Mouse (Mus musculus): Measurements from ENCODE around the gene Gtf3c6. TPM values are rescaled to one million over a fixed set of nuclear protein-coding genes. Genes with fewer than 3 reads are reported as not detected.
"Not testable (repeated sequence)": the region's sequence is repeated elsewhere in the genome, so short reads cannot be mapped to it uniquely, and the experiment has no call there.

The Gtf3c6 gene
- 92.1 TPM for polyA plus RNA-seq (2021)

DNA sequence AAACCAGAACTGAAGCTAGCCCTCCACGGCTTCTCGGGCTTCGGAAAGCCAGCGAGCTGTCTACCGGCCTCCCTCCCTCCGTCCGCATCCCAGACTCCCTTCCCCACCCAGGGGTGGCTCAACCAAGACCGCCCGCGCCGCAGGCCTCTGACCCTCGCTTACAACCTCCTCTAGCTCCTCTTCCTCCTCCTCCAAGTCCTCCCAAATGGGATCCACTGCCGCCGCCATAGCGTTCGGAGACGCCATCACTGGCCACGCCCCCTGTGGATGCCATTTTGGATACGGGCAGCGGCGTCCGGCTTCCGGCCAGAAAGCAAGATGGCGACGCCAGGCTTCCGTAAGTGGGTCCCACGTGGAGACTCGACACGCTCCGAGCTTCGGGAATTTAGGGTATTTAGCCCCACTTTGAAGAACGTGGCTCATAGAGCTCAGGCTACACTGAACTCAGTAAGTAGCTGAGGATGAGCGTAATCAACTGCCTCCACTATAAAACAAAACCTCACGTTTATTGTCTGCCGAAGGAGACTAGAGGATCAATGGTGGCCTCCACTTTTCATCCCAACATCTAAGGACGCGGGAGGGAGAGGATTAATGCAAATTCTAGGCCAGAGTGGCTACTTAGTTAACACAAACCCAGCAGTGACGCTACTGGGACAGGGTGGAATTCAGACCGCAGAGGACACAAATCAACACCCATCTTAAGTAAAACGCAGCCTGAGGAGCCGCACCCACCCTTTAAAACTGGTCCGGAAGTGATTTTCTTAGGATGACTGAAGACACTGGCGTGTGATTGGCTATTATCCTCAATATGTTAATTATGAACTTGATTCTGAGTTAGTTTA is at the start of gene Gtf3c6:
Gtf3c6 (minus strand) TSS at position 695 of the 842 bp plus-strand sequence.
- ATAC-seq, result peak; percentile 63
- ChIA-PET CTCF (interaction anchor here (0.9 to 2.5 kb wide), 5 partner anchors 43 to 267 kb away, joined by 3 to 18 read pairs (median 5); no protein-coding TSS in a partner anchor), POLR2A (interaction anchor here (1.3 to 1.8 kb wide), 4 partner anchors 10 to 267 kb away, joined by 3 to 10 read pairs (median 4); no protein-coding TSS in a partner anchor)
- no peaks in the 10 kb centered on the region for H3K27me3 ChIP-seq
- in situ Hi-C loops (cut with MboI; ENCODE audit: low pct_unique_long_range_greater_than_20kb), result loop anchor here (5.0 to 25.0 kb wide), 3 partner anchors 90 to 630 kb away; partner anchors contain the start of genes Cdc40 and Wasf1
- no peak for TF ChIP-seq CTCF (IDR thresholded peaks at IDR 0.05)
- peak; percentile 71 for DNase-seq (ENCODE audit: low read depth, low spot score)

DNA sequence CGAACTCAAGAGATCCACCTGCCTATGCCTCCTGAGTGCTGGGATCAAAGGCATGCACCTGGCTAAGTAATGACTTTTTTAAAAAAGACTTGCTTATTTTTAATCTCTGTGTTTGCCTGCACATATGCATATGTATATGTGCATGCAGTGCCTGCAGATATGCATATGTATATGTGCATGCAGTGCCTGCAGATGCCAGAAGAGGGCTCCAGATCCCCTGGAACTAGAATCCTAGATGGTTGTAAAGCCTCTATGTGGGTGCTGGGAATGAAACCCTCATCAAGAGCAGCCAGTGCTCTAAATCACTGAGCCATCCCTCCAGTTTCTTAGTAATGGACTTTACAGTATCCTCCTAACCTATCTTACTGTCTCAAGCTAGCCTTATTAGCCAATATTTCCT is 48.1 kb upstream of the Gtf3c6 start:
- DNase-seq (ENCODE audit: low read depth, low spot score) (no peak), ATAC-seq (no peak)
- ChIA-PET CTCF (no interaction called here), POLR2A (no interaction called here)
- TF ChIP-seq CTCF (IDR thresholded peaks at IDR 0.05), result no peak
- no peaks in the 10 kb centered on the region for H3K27me3 ChIP-seq
- in situ Hi-C loops (cut with MboI; ENCODE audit: low pct_unique_long_range_greater_than_20kb), result loop anchor here (5.0 kb wide), 1 partner anchor 41 kb away; no protein-coding TSS in a partner anchor

DNA sequence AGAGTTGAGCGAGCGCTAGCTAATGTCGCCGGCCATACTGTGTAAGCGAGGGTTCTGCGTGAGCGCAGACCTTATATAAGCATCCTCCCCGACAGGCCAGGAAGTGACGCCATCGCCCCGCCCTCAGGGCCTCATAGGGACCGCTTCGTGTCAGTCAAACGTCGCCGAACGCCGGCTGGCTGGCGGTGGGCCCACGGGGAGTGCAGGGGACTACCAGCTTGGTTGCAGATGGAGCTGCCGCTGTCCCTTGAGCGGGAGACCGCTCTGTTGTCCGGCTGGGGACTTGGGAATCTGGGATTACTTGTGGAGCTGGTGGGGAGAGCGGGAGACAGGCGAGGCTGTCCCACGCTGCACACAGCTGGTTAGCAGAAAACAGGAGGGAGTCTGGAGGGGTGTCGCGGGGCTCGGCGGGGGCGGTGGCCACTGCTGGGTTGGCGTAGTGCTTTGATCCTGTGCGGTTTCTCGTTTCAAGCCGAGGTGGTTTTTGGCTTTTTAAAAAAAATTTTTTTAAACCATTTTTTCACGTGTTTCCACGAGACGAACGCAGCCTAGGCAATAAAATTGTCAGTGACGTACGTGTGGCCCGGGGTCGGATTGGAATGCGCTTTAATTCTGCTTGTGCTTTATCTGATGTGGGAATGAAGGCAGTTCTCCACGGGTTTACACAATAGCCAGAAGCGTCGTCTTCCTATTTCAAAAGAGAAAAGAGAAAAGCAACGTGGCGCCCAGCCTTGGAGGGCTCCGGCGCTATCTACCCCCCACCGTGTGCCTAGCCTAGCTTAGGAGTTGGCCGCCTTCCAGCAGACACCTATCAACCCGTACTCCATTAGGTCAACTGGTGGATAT is 44.5 kb upstream of the Gtf3c6 start, which contains the start of gene Amd1:
Amd1 (minus strand) TSS at position 47 of the 846 bp plus-strand sequence.
- CTCF ChIA-PET, result interaction anchor here (1.1 to 1.8 kb wide), 4 partner anchors 14 to 222 kb away, joined by 3 to 5 read pairs (median 4); no protein-coding TSS in a partner anchor
- POLR2A ChIA-PET, result interaction anchor here (1.0 kb wide), 2 partner anchors 44 to 48 kb away, joined by 3 to 4 read pairs; no protein-coding TSS in a partner anchor
- peak; percentile 84 for ATAC-seq
- in situ Hi-C loops (cut with MboI; ENCODE audit: low pct_unique_long_range_greater_than_20kb), result no loop called here
- no peaks in the 10 kb centered on the region for H3K27me3 ChIP-seq
- no peak for TF ChIP-seq CTCF (IDR thresholded peaks at IDR 0.05)
- peak; percentile 89 for DNase-seq (ENCODE audit: low read depth, low spot score)

DNA sequence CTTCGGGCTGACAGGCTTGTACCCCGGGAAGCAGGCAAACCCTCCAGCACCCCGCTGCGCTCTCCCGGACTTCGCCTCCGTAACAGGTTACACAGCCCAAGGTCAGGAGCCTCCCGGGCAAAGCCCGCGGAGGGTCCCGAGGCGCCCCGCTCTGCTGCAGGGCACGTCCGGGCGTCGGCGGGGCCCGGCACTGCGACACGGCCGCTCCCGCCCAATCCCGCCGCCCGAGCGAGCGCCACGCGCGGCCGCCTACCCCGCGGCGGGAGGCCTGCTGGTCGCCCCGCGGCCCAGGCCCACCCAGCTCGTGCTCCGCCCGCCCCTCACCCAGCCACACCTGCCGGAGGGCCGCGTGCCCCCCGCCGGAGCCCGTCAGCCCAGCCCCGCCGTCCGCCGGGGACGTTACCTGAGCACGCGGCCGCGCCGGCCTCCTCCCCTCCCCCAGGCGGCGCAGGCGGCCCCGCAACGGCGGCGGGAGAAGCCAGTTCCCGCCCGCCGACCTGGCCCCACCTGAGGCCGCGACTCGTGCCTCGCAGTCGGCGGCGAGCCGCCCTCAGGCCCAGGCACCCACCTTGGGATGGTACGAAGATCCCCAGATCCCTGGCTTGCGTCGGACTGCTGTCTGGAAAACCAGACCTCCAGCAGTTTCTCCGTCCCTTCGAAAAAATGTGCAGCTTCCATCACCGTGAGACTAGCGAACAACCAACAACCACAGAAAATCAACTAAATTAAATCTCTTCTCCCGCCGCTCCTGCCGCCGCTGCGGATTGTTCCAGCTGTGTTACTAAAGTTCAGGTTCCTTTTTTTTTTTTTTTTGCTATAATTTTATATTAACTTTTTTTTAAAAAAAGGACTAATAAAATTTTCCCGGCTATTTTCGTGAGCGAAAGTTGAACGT is 43.5 kb upstream of the Gtf3c6 start:
- CTCF ChIA-PET, result interaction anchor here (1.5 to 1.6 kb wide), 2 partner anchors 43 to 72 kb away, joined by 3 to 5 read pairs; partner anchors contain the start of gene Gtf3c6
- ATAC-seq, result peak; percentile 35
- in situ Hi-C loops (cut with MboI; ENCODE audit: low pct_unique_long_range_greater_than_20kb); H3K27me3 ChIP-seq; DNase-seq (ENCODE audit: low read depth, low spot score): not testable (repeated sequence)
- POLR2A ChIA-PET, result interaction anchor here (0.6 to 2.3 kb wide), 3 partner anchors 34 to 49 kb away, joined by 3 to 16 read pairs (median 10); partner anchors contain the start of gene Gtf3c6

GRCm38 (mm10) chr10:40300648-40301171 is 42.8 kb upstream of the Gtf3c6 start:
- H3K27me3 ChIP-seq, result no peaks in the 10 kb centered on the region
- DNase-seq (ENCODE audit: low read depth, low spot score), result peak; percentile 56
- no peak for TF ChIP-seq CTCF (IDR thresholded peaks at IDR 0.05)
- CTCF ChIA-PET, result interaction anchor here (1.5 to 1.6 kb wide), 2 partner anchors 42 to 73 kb away, joined by 3 to 5 read pairs; partner anchors contain the start of gene Gtf3c6
- POLR2A ChIA-PET, result interaction anchor here (0.6 to 2.3 kb wide), 3 partner anchors 33 to 46 kb away, joined by 3 to 16 read pairs (median 10); partner anchors contain the start of gene Gtf3c6
- ATAC-seq, result peak; percentile 81
- in situ Hi-C loops (cut with MboI; ENCODE audit: low pct_unique_long_range_greater_than_20kb), result no loop called here

DNA sequence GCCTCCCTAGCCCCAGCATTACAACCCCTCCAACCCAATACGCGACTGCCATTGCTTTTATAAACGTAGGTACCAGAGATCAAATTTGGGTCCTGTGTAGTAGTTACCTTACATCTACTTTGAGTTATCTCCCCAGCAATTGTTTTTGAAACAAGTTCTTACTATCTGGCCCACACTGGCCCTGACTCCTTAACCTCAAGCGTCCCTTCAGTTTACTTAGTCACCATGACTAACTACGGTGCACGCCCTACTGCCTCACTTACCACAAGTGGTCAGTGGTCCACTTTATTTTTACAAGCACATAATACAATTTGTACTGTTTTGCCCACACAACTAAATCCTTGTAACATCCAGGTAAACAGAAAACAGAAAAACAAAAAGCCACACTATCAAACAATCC is 34.7 kb upstream of the Gtf3c6 start:
- in situ Hi-C loops (cut with MboI; ENCODE audit: low pct_unique_long_range_greater_than_20kb), result no loop called here
- ChIA-PET POLR2A (interaction anchor here (0.6 kb wide), 1 partner anchor 208 kb away, joined by 4 read pairs; no protein-coding TSS in a partner anchor), CTCF (no interaction called here)
- ATAC-seq (no peak), DNase-seq (ENCODE audit: low read depth, low spot score) (no peak)
- no peak for TF ChIP-seq CTCF (IDR thresholded peaks at IDR 0.05)
- H3K27me3 ChIP-seq, result no peaks in the 10 kb centered on the region

GRCm38 (mm10) chr10:40286767-40287166 is 28.9 kb upstream of the Gtf3c6 start:
- ChIA-PET CTCF (no interaction called here), POLR2A (no interaction called here)
- no peak for DNase-seq (ENCODE audit: low read depth, low spot score)
- no peak for TF ChIP-seq CTCF (IDR thresholded peaks at IDR 0.05)
- no peaks in the 10 kb centered on the region for H3K27me3 ChIP-seq
- in situ Hi-C loops (cut with MboI; ENCODE audit: low pct_unique_long_range_greater_than_20kb), result no loop called here
- ATAC-seq, result no peak

GRCm38 (mm10) chr10:40285571-40285970 is 27.7 kb upstream of the Gtf3c6 start:
- H3K27me3 ChIP-seq, result no peaks in the 10 kb centered on the region
- ChIA-PET POLR2A (no interaction called here), CTCF (interaction anchor here (1.6 kb wide), 1 partner anchor 9 kb away, joined by 6 read pairs; no protein-coding TSS in a partner anchor)
- ATAC-seq, result no peak
- TF ChIP-seq CTCF (IDR thresholded peaks at IDR 0.05), result no peak
- no peak for DNase-seq (ENCODE audit: low read depth, low spot score)
- in situ Hi-C loops (cut with MboI; ENCODE audit: low pct_unique_long_range_greater_than_20kb), result no loop called here

GRCm38 (mm10) chr10:40284997-40285396 is 27.1 kb upstream of the Gtf3c6 start:
- no peak for DNase-seq (ENCODE audit: low read depth, low spot score)
- ATAC-seq, result no peak
- in situ Hi-C loops (cut with MboI; ENCODE audit: low pct_unique_long_range_greater_than_20kb), result no loop called here
- ChIA-PET POLR2A (no interaction called here), CTCF (interaction anchor here (1.6 kb wide), 1 partner anchor 10 kb away, joined by 6 read pairs; no protein-coding TSS in a partner anchor)
- TF ChIP-seq CTCF (IDR thresholded peaks at IDR 0.05), result no peak
- no peaks in the 10 kb centered on the region for H3K27me3 ChIP-seq

All from Patski (cell line).